Mouse (Mus musculus): ENCODE results near the gene Axin2. TPM values are rescaled to one million over a fixed set of nuclear protein-coding genes. Genes with fewer than 3 reads are reported as not detected.
A peak's percentile ranks its signal among the peaks of the same experiment; 100 is the strongest.

Gene Axin2
- polyA plus RNA-seq, 1 experiment from 2014 or later = 19.8 TPM

GRCm38 (mm10) chr11:108909396-108910195 is 10.6 kb upstream of the Axin2 start:
- Histone ChIP-seq H3K4me3 (no peak overlapping the region), H3K9me3 (no peaks in the 10 kb centered on the region), H3K27me3 (peaks cover 32% of the 10 kb centered on the region), H3K36me3 (no peaks in the 10 kb centered on the region), H3K4me1 (peaks cover 13% of the 10 kb centered on the region), H3K9ac (replicated peaks) (no peak overlapping the region), H3K27ac (replicated peaks) (no peak overlapping the region), H3K4me2 (replicated peaks) (peak overlapping the region; percentile 22; the same call in 1 of the 2 replicates)
- 12% methylated on average over 24 of the region's 24 CpGs for WGBS
- ATAC-seq (ENCODE audit: low FRiP score, low read depth) = no peak

GRCm38 (mm10) chr11:108910328-108910886 is 9.7 kb upstream of the Axin2 start:
- Histone ChIP-seq H3K36me3 (no peaks in the 10 kb centered on the region), H3K27me3 (peaks cover 32% of the 10 kb centered on the region), H3K27ac (replicated peaks) (no peak overlapping the region), H3K4me1 (peaks cover 13% of the 10 kb centered on the region), H3K4me2 (replicated peaks) (no peak overlapping the region), H3K9me3 (no peaks in the 10 kb centered on the region), H3K4me3 (no peak overlapping the region), H3K9ac (replicated peaks) (no peak overlapping the region)
- 7% methylated on average over 14 of the region's 14 CpGs for WGBS
- no peak for ATAC-seq (ENCODE audit: low FRiP score, low read depth)

DNA sequence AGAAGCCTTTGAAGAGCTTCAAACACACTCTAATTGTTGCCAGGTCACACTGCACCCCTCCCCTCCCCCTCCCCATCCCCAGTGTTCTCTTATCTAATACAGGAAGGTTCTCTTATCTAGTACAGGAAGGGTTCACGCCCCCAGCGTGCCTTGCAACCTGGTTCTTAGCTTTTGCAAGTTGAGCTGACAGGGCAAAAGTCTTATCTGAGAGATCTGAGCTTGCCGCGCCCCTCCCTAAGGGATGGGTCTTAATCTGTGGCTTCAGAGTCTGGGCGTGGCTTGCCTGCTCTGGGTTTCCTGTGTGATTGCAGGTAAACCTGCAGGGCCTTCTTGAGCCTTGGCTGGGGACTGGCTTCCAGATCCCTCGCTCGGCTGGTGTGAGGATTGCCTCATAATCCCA is 9.2 kb upstream of the Axin2 start:
- H3K4me1 ChIP-seq = peaks cover 13% of the 10 kb centered on the region
- H3K9ac ChIP-seq (replicated peaks) = no peak overlapping the region
- H3K27me3 ChIP-seq = peaks cover 32% of the 10 kb centered on the region
- no peaks in the 10 kb centered on the region for H3K36me3 ChIP-seq
- H3K4me2 ChIP-seq (replicated peaks) = no peak overlapping the region
- H3K9me3 ChIP-seq = no peaks in the 10 kb centered on the region
- no peak overlapping the region for H3K4me3 ChIP-seq
- ATAC-seq (ENCODE audit: low FRiP score, low read depth) = no peak
- no peak overlapping the region for H3K27ac ChIP-seq (replicated peaks)
- 28% methylated on average over 7 of the region's 7 CpGs for WGBS

GRCm38 (mm10) chr11:108912174-108912573 is 8.0 kb upstream of the Axin2 start:
- Histone ChIP-seq H3K4me1 (peaks cover 14% of the 10 kb centered on the region), H3K36me3 (no peaks in the 10 kb centered on the region; the same call in 1 of the 2 replicates), H3K9ac (replicated peaks) (no peak overlapping the region), H3K9me3 (peaks cover 5% of the 10 kb centered on the region; the same call in 1 of the 2 replicates), H3K4me2 (replicated peaks) (no peak overlapping the region), H3K27me3 (peaks cover 32% of the 10 kb centered on the region), H3K27ac (replicated peaks) (no peak overlapping the region), H3K4me3 (no peak overlapping the region)
- 95% methylated on average over 12 of the region's 12 CpGs for WGBS
- ATAC-seq (ENCODE audit: low FRiP score, low read depth) = no peak

DNA sequence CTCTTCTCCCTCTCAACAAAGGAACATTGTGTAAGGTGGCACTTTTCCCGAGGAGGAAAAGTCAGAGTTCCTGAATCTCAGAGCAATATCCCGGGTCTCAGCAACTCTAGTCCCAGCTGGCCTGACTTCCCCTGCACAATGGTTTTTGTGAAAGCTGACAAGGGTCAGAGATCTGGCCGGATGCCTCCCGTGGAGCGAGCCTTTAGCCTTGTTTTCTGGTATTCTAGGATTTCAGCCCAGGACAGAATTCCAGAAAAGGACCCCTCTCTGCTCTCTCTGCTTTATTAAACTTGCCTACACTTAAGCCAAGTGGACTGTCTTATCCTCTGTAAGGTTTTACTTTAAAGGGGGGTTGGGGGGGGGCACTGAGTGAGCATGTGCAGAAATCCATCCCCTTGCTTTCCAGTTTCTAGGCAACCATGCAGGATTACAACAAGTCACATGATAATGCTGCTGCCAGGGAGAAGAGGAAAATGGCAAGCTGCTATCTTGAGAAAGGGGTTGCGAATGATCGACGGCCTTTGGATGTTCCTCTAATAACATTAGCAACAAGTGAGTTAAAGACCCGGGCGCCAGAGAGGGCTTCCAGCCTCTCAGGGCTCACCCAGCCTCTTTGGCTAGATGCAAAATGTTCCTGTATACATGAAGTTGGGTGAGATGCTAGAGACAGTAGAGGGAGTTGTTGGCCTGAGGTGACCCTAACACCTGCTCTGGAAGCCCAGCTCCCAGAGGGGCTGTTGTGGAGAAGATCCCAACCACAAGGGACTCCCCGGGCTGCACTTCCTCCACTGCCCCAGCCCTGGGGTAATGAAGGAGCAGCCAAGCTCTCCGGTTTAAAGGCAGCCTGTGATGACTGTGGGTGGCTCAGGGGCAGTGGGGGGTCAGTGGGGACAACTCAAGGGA is 2.5 kb upstream of the Axin2 start:
- H3K4me1 ChIP-seq = peaks cover 29% of the 10 kb centered on the region

DNA sequence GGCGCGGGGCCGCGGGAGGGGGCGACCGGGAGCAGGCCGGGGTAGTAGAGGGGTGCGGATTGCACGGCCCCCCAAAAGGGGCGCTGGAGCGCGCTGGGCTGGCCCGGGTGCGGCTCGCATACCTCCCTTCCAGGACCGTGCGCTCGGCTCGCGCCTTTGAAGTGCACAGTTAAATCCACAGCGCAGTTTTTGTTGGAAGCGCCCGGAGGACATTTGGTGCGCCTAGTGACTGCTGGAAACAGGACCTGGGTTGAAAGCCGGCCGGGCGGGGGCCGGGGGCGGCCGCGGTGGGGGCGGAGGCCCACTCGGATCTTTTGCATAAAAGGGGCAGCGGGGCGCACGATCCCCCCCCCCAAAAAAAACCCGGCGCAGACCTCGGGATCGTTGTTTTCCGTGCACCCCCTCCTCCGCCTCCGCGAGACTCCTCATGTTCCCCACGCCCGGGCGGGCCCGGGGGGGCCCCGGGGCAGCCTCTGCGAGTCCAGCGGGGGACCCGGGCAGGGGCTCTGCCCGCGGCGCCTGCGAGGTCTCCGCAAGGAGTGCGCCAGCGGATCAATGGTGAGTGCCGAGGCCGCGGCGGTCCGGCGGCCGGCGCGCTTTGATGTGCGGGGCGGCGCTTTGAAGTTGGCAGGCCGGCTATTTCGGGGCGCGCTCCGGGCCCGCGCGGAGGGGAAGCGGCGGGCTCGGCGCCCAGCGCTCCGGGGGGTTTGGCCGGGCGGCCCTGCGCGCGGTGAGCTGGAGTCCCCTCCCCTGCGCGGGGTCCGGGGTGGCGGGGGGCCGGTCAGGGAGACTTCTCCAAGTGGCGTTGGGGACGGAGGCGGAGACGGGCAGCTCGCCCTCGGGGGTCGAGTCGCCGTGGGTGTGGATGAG is 722 bp downstream of the Axin2 start:
- peaks cover 3% of the 10 kb centered on the region; the same call in 1 of the 2 replicates for H3K36me3 ChIP-seq
- WGBS = under 1% methylated on average over 93 of the region's 104 CpGs
- peaks cover 5% of the 10 kb centered on the region; the same call in 1 of the 2 replicates for H3K9me3 ChIP-seq
- H3K27ac ChIP-seq (replicated peaks) = peak overlapping the region; percentile 100
- H3K9ac ChIP-seq (replicated peaks) = peak overlapping the region; percentile 95
- peak overlapping the region; percentile 80 for H3K4me3 ChIP-seq
- ATAC-seq (ENCODE audit: low FRiP score, low read depth) = peak; percentile 84
- H3K4me1 ChIP-seq = peaks cover 60% of the 10 kb centered on the region
- H3K27me3 ChIP-seq = no peaks in the 10 kb centered on the region
- peak overlapping the region; percentile 83 for H3K4me2 ChIP-seq (replicated peaks)

More for the DNA sequence above, 2.5 kb upstream of the Axin2 start:
- Histone ChIP-seq H3K9ac (replicated peaks) (no peak overlapping the region), H3K27me3 (no peaks in the 10 kb centered on the region), H3K36me3 (no peaks in the 10 kb centered on the region; the same call in 1 of the 2 replicates), H3K9me3 (peaks cover 5% of the 10 kb centered on the region; the same call in 1 of the 2 replicates), H3K4me3 (0 out of 2 replicates have a peak overlapping the region, but pooled peaks have one; percentile 0), H3K27ac (replicated peaks) (peak overlapping the region; percentile 67), H3K4me2 (replicated peaks) (peak overlapping the region; percentile 25)
- no peak for ATAC-seq (ENCODE audit: low FRiP score, low read depth)
- 3% methylated on average over 12 of the region's 12 CpGs for whole genome bisulfite sequencing

GRCm38 (mm10) chr11:108921506-108922455 is 1.6 kb downstream of the Axin2 start:
- peak overlapping the region; percentile 83 for H3K4me2 ChIP-seq (replicated peaks)
- H3K4me3 ChIP-seq = peak overlapping the region; percentile 80
- no peaks in the 10 kb centered on the region for H3K27me3 ChIP-seq
- ATAC-seq (ENCODE audit: low FRiP score, low read depth) = peak; percentile 8; the same call in 1 of the 2 replicates
- peaks cover 3% of the 10 kb centered on the region; the same call in 1 of the 2 replicates for H3K36me3 ChIP-seq
- WGBS = under 1% methylated on average over 58 of the region's 62 CpGs
- H3K9ac ChIP-seq (replicated peaks) = peak overlapping the region; percentile 95
- H3K27ac ChIP-seq (replicated peaks) = peak overlapping the region; percentile 100
- H3K4me1 ChIP-seq = peaks cover 69% of the 10 kb centered on the region
- peaks cover 2% of the 10 kb centered on the region; the same call in 1 of the 2 replicates for H3K9me3 ChIP-seq

DNA sequence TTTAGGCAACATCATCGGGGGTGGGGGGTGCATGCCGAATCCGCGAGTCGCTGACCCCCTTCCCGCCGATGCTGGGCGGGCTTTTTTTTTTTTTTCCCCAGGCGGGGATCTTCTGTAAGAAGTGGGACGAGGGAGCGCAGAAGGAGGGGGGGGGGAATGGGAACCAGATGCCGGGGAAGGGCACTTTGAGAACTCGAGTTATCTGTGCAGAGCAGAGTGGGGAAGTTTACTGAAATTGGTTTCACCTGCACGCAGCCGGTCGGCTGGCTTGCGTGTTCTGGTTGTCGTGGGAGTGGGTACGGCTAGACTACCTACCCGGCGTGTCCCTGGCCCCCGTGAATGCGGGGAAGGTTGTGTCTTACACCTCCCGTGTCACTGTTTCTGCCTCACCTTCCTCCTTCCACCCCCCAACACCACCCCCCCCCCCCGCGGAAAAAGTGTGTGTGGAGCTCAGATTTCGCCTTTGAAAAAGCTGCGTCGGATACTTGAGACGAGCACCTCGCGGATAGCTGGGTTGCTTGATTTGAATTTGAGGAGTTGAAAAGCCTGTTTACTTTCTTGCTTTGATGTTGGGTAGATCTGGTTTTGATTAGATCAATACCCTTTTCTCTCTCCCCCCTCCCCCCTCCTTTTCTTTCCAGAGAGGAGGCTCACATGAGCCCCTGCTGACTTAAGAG is 2.5 kb downstream of the Axin2 start:
- Histone ChIP-seq H3K9me3 (no peaks in the 10 kb centered on the region), H3K4me2 (replicated peaks) (peak overlapping the region; percentile 83), H3K4me3 (peak overlapping the region; percentile 80), H3K27me3 (no peaks in the 10 kb centered on the region), H3K9ac (replicated peaks) (peak overlapping the region; percentile 95), H3K27ac (replicated peaks) (peak overlapping the region; percentile 100), H3K36me3 (peaks cover 3% of the 10 kb centered on the region; the same call in 1 of the 2 replicates), H3K4me1 (peaks cover 71% of the 10 kb centered on the region)
- ATAC-seq (ENCODE audit: low FRiP score, low read depth) = no peak
- WGBS = under 1% methylated on average over 32 of the region's 32 CpGs

- H3K36me3 ChIP-seq = peaks cover 3% of the 10 kb centered on the region; the same call in 1 of the 2 replicates
- H3K4me2 ChIP-seq (replicated peaks) = peak overlapping the region; percentile 83
- H3K27me3 ChIP-seq = no peaks in the 10 kb centered on the region
- H3K4me1 ChIP-seq = peaks cover 71% of the 10 kb centered on the region
- under 1% methylated on average over 17 of the region's 17 CpGs for WGBS
- H3K4me3 ChIP-seq = peak overlapping the region; percentile 80
- ATAC-seq (ENCODE audit: low FRiP score, low read depth) = no peak
- H3K27ac ChIP-seq (replicated peaks) = peak overlapping the region; percentile 100
- peak overlapping the region; percentile 95 for H3K9ac ChIP-seq (replicated peaks)
- no peaks in the 10 kb centered on the region for H3K9me3 ChIP-seq
Measured at GRCm38 (mm10) chr11:108923188-108923575, 3.0 kb downstream of the Axin2 start.

DNA sequence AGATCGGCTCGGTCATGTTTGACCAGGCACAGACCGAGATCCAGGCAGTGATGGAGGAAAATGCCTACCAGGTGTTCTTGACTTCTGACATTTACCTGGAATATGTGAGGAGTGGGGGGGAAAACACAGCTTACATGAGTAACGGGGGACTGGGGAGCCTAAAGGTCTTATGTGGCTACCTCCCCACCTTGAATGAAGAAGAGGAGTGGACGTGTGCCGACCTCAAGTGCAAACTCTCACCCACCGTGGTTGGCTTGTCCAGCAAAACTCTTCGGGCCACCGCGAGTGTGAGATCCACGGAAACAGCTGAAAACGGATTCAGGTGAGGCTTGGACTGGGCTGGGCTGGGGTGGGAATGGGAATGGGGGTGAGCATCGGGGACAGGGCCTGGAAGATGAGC is 3.6 kb downstream of the Axin2 start:
- peak overlapping the region; percentile 83 for H3K4me2 ChIP-seq (replicated peaks)
- H3K9me3 ChIP-seq = no peaks in the 10 kb centered on the region
- 9% methylated on average over 13 of the region's 13 CpGs for WGBS
- H3K4me1 ChIP-seq = peaks cover 74% of the 10 kb centered on the region
- H3K9ac ChIP-seq (replicated peaks) = peak overlapping the region; percentile 95
- peak overlapping the region; percentile 80 for H3K4me3 ChIP-seq
- H3K36me3 ChIP-seq = peaks cover 3% of the 10 kb centered on the region; the same call in 1 of the 2 replicates
- no peak for ATAC-seq (ENCODE audit: low FRiP score, low read depth)
- peak overlapping the region; percentile 100 for H3K27ac ChIP-seq (replicated peaks)
- no peaks in the 10 kb centered on the region for H3K27me3 ChIP-seq

Data from midbrain, embryonic 12.5 days (tissue).